Mouse (Mus musculus) cerebellum, adult 11 months (tissue): ENCODE measurements at regions not wholly inside any gene's neighbourhood (a gene's known extent, or its start where the extent isn't known, plus 50 kb on each side); places are given as distances from the start of the nearest gene placed in this dataset.

ENCODE experiments used
- DNase-seq: peaks from one replicate; pipeline ENCODE4 v3.0.0; 2022

- DNase-seq = no peak
Measured at GRCm38 (mm10) chr9:74655956-74656355, 205.8 kb upstream of the Onecut1 start.

GRCm38 (mm10) chr9:74656392-74656791 lies 205.3 kb upstream of the Onecut1 start:
- DNase-seq = no peak

DNA sequence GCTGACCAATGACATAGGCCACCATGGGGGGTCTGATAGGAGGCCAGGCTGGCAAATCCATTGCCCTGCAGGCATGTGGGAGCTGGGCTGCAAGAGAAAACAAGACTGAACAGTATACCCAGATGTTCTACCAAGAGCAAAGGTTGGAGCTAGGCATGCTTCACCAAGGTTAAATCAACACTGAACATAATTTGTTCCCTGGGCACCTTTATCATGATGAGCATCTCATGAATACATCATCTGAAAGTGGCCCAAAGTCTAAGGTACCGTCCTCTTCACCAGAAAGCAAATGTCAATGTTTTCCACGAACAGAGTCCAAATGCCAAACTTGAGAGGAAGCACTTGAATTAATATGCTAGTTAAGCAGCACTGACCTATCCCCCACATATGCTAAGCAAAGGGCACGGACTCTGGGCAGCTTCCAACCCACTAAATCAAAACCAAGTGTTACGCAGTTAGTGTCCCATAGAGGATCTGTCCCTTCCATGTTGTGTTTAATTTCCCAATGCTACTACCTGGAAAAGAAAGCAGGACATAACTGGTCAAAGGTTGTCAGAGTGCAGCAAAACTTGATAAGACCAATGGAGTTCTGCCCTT lies 190.3 kb upstream of the Onecut1 start:
- DNase-seq = no peak

DNA sequence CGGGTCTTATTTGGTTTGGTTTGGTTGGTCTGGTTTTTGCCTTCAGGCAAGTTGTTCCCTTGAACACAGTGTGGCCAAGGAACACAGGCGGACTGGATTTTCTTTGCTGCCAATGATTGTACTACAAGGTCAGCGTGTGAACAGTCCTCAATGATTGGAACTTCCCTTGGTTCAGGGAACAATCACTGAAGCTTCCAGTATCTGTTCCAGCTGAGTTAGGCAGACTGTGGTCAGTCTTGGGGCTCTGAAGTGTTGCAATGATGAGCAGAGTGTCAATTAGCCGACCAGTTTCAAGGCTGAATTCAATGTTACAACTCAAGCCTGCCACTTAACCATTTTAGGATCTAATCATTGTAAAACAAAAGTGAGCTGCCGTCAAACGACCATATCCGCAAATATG lies 189.5 kb upstream of the Onecut1 start:
- DNase-seq = no peak

- no peak for DNase-seq
Measured at GRCm38 (mm10) chr9:74698229-74698628, 163.5 kb upstream of the Onecut1 start.

DNA sequence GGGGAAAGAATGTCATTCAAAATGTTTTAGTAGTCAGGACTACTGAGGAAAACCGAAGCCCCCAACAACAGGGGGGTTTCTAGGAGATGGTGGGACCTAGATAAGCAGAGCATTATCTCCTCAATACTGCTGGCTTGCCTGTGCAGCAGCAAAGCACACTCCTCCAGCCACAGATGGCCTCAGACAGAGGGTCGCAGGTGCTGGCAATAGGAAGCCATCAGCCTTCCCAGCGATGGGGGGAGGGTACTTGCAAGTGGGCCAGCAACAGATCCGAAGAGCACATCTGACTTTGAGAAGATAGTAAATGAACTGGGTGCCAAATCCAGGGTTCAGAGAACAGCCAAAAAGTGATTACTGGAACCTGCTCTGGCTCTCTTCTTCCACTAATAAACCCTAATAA lies 156.0 kb upstream of the Onecut1 start:
- DNase-seq = no peak

- DNase-seq = no peak
Measured at GRCm38 (mm10) chr9:74707608-74708007, 154.1 kb upstream of the Onecut1 start.

- no peak for DNase-seq
Measured at GRCm38 (mm10) chr9:74711698-74712097, 150.0 kb upstream of the Onecut1 start.

GRCm38 (mm10) chr9:74732451-74732850 lies 129.3 kb upstream of the Onecut1 start:
- DNase-seq = no peak

DNA sequence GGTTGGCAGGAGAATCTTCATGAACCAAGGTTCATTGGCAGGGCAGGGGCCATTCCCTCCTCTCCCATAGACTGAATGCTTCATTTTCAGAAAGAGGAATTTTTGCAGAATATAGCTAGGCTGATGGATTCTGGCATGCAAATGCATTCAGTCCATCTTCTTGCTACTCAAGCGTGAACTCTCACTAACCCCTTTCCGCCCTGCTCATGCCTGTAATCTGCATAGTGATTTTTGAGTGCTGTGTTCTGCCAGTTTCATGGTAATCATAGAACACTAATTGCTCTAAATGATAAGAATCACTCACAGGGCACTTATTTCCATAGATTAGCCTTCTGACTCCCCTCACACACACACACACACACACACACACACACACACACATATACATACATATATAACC lies 119.8 kb upstream of the Onecut1 start:
- DNase-seq = no peak

- DNase-seq = no peak
Measured at GRCm38 (mm10) chr9:74747886-74748285, 113.8 kb upstream of the Onecut1 start.

DNA sequence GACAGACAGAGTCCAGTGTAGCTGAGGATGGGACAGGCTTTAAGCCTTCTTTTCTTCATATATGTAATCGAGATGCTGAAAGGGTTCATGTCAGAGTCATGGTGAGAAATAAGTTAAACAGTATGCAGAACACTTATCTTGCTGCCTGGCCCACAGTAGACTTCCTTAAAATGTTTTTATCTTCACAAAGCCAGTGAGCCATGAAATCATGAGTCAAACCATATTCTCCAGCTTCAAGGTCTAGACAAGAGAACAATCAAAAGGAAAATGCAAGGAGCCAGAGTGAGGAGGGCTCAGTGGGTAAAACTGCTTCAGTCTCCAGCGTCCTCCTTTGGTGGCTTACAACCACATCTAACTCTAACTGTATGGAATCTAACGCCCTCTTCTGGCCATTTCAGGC lies 103.7 kb upstream of the Onecut1 start:
- DNase-seq = no peak

- no peak for DNase-seq
Measured at GRCm38 (mm10) chr9:74758876-74759275, 102.8 kb upstream of the Onecut1 start.

DNA sequence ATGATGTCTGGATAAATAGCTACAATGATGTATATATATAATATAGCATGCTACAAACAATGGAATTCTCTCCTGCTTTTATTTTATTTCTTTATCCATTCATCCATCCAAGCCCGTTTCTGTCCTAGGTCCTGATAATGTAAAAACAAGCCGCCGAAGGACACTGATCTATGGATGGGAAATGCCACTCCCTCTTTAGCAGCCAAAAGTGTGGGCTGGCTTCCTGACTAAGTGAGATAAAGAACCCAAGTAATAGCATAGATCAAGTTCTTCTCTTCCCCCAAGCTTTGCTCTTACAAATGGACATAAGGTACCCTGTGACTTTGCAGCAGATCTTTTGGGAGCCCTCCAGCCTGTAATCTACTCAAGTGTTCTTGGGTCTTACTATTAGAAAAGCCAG lies 81.3 kb upstream of the Onecut1 start:
- no peak for DNase-seq

- no peak for DNase-seq
Measured at GRCm38 (mm10) chr9:74793394-74793793, 68.3 kb upstream of the Onecut1 start.

GRCm38 (mm10) chr9:74795994-74796393 lies 65.7 kb upstream of the Onecut1 start:
- no peak for DNase-seq

GRCm38 (mm10) chr9:74797272-74797844 lies 64.4 kb upstream of the Onecut1 start:
- no peak for DNase-seq

GRCm38 (mm10) chr9:74801091-74801490 lies 60.6 kb upstream of the Onecut1 start:
- DNase-seq = no peak

- no peak for DNase-seq
Measured at GRCm38 (mm10) chr9:74811437-74811836, 50.3 kb upstream of the Onecut1 start.
